Mouse (Mus musculus): ENCODE results near the gene Cenpt.

DNA sequence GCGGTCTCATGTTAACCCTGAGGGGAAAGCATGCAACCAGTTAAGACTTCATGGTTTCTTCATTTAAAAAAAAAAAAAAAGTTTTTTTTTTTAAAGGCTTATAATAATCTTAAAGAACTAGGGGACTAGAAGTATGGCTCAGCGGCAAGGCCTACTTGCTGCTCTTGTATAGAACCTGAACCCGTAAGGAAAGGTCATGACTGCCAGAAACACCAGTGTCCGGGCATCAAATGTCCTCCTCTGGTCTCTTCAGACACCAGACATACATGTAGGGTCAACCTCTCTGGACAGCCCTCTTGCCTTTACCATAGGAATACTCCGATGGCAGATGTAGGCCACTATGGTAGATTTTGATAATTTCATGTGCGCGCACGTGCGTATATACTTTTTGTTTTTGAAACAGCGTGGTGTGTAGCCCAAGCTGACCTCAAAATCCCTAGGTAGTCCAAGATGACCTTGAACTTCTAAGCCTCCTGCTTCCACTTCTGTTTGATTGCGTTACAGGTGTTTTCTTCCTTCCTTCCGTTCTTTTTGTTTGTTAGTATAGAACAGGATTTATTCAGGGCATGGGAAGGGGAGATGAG lies 840 bp downstream of the Cenpt start:
- TF ChIP-seq CTCF (IDR thresholded peaks at IDR 0.05; ENCODE audit: low read depth, low read length), result no peak
- no peak for TF ChIP-seq GATA1 (IDR thresholded peaks at IDR 0.05; ENCODE audit: borderline replicate concordance, low read length)
- TF ChIP-seq TAL1 (conservative IDR thresholded peaks at IDR 0.05; ENCODE audit: low read depth, low read length), result no peak
- TF ChIP-seq POLR2AphosphoS5 (IDR thresholded peaks at IDR 0.05; ENCODE audit: insufficient replicate concordance, low read depth, low read length), result no peak

Measured in G1E (cell line).